Comparison of ENCODE assay signal across 20 mouse cellular contexts in genomic region chr5:138946931-138947330, GRCm38 (mm10). TPM values are rescaled to one million over a fixed set of nuclear protein-coding genes. Genes with fewer than 3 reads are reported as not detected.
DNase-seq lines count a peak whose midpoint lies in the region; ATAC-seq and TF ChIP-seq lines count a peak whose summit lies in the region.
"Had no signal": no experiment of that assay in that cellular context is flagged by ENCODE, and none has a peak within 500 bp of the region (broad histone marks: within the 10 kb centered on the region; RNA-seq: fewer than 3 reads in every experiment).

No protein-coding gene starts in this region.

- no peaks in the 10 kb centered on the region for H3K36me3 ChIP-seq in heart, embryonic 11.5 days (ENCODE audit: control insufficient read depth, insufficient read depth, low read length)
- no peaks in the 10 kb centered on the region for H3K36me3 ChIP-seq in hindbrain, embryonic 10.5 days
- H3K36me3 ChIP-seq in hindbrain, postnatal 0 days (ENCODE audit: insufficient read depth, low read length): no peaks in the 10 kb centered on the region
- H3K36me3 ChIP-seq in stomach, embryonic 15.5 days: no peaks in the 10 kb centered on the region
- H3K36me3 ChIP-seq in stomach, postnatal 0 days (ENCODE audit: control insufficient read depth, insufficient read depth, low read length): no peaks in the 10 kb centered on the region
- H3K36me3 ChIP-seq: embryonic facial prominence, embryonic 13.5 days; hindbrain, embryonic 15.5 days; neural tube, embryonic 15.5 days had no signal

- no peak overlapping the region for H3K9ac ChIP-seq in heart, embryonic 11.5 days (ENCODE audit: low read depth, low read length)
- no peak overlapping the region for H3K9ac ChIP-seq in hindbrain, postnatal 0 days (replicated peaks; ENCODE audit: low read length)
- no peak overlapping the region for H3K9ac ChIP-seq in stomach, embryonic 15.5 days
- no peak overlapping the region for H3K9ac ChIP-seq in stomach, postnatal 0 days (ENCODE audit: low read length)
- H3K9ac ChIP-seq: embryonic facial prominence, embryonic 13.5 days; hindbrain, embryonic 15.5 days; liver, postnatal 0 days; neural tube, embryonic 15.5 days had no signal

- ATAC-seq in heart, embryonic 11.5 days (replicated peaks; ENCODE audit: insufficient number of reproducible peaks, low FRiP score, low TSS enrichment): no peak
- no peak for ATAC-seq in hindbrain, postnatal 0 days
- no peak for ATAC-seq in stomach, embryonic 15.5 days (ENCODE audit: insufficient read depth, low FRiP score, low read depth)
- ATAC-seq in stomach, postnatal 0 days (ENCODE audit: low FRiP score, low TSS enrichment): no peak
- ATAC-seq: liver, postnatal 0 days; midbrain, embryonic 16.5 days had no signal

- peak overlapping the region; percentile 42; the same call in 1 of the 2 replicates for H3K27ac ChIP-seq in heart, embryonic 11.5 days (ENCODE audit: low read depth, low read length)
- H3K27ac ChIP-seq in hindbrain, embryonic 10.5 days: 0 out of 2 replicates have a peak overlapping the region, but pooled peaks have one; percentile 31
- H3K27ac ChIP-seq in hindbrain, postnatal 0 days: no peak overlapping the region
- peak overlapping the region; percentile 74; the same call in 1 of the 2 replicates for H3K27ac ChIP-seq in stomach, embryonic 15.5 days
- H3K27ac ChIP-seq in stomach, postnatal 0 days (replicated peaks): no peak overlapping the region; the same call in 1 of the 2 replicates
- H3K27ac ChIP-seq: embryonic facial prominence, embryonic 13.5 days; hindbrain, embryonic 15.5 days; kidney, postnatal 0 days; neural tube, embryonic 15.5 days had no signal

- intact Hi-C loops in heart, postnatal 36 days (cut with DNase I): no loop called here

- no peak overlapping the region for H3K4me2 ChIP-seq in heart, embryonic 11.5 days
- H3K4me2 ChIP-seq in hindbrain, postnatal 0 days (ENCODE audit: low read depth, low read length): no peak overlapping the region
- H3K4me2 ChIP-seq in stomach, embryonic 15.5 days: no peak overlapping the region
- H3K4me2 ChIP-seq in stomach, postnatal 0 days (replicated peaks; ENCODE audit: low read depth): no peak overlapping the region
- H3K4me2 ChIP-seq: embryonic facial prominence, embryonic 13.5 days; hindbrain, embryonic 15.5 days; neural tube, embryonic 15.5 days had no signal

- TF ChIP-seq CTCF in hindbrain, postnatal 0 days (IDR thresholded peaks at IDR 0.05; ENCODE audit: low read depth): no peak
- no peak for TF ChIP-seq CTCF in stomach, postnatal 0 days (IDR thresholded peaks at IDR 0.05; ENCODE audit: low read depth)

- H3K4me1 ChIP-seq in heart, embryonic 11.5 days (ENCODE audit: control insufficient read depth, insufficient read depth, low read length): peaks cover 22% of the 10 kb centered on the region
- peaks cover 21% of the 10 kb centered on the region for H3K4me1 ChIP-seq in hindbrain, embryonic 10.5 days (replicated peaks)
- H3K4me1 ChIP-seq in hindbrain, postnatal 0 days (ENCODE audit: insufficient read depth, low read length): peaks cover 14% of the 10 kb centered on the region
- peaks cover 28% of the 10 kb centered on the region for H3K4me1 ChIP-seq in stomach, embryonic 15.5 days
- peaks cover 18% of the 10 kb centered on the region for H3K4me1 ChIP-seq in stomach, postnatal 0 days (replicated peaks; ENCODE audit: control insufficient read depth, insufficient read depth)

- no peak for TF ChIP-seq EP300 in stomach, postnatal 0 days (optimal IDR thresholded peaks at IDR 0.05)

- 78% methylated on average over 5 of the region's 5 CpGs for WGBS in heart, embryonic 11.5 days (ENCODE audit: insufficient replicate concordance)
- 82% methylated on average over 5 of the region's 5 CpGs for WGBS in hindbrain, embryonic 10.5 days
- 78% methylated on average over 5 of the region's 5 CpGs for WGBS in hindbrain, postnatal 0 days
- 72% methylated on average over 5 of the region's 5 CpGs for WGBS in stomach, embryonic 15.5 days
- WGBS in stomach, postnatal 0 days: 70% methylated on average over 5 of the region's 5 CpGs

- H3K9me3 ChIP-seq in heart, embryonic 11.5 days (replicated peaks; ENCODE audit: control insufficient read depth, low read length): no peaks in the 10 kb centered on the region
- no peaks in the 10 kb centered on the region for H3K9me3 ChIP-seq in hindbrain, embryonic 10.5 days
- H3K9me3 ChIP-seq in hindbrain, postnatal 0 days (ENCODE audit: low read length): no peaks in the 10 kb centered on the region
- H3K9me3 ChIP-seq in stomach, embryonic 15.5 days: no peaks in the 10 kb centered on the region
- no peaks in the 10 kb centered on the region for H3K9me3 ChIP-seq in stomach, postnatal 0 days (ENCODE audit: control insufficient read depth, low read length)
- H3K9me3 ChIP-seq: embryonic facial prominence, embryonic 13.5 days; hindbrain, embryonic 15.5 days; megakaryocyte, embryonic 14.5 days; neural tube, embryonic 15.5 days had no signal

- H3K27me3 ChIP-seq in heart, embryonic 11.5 days (ENCODE audit: control insufficient read depth, insufficient read depth, low read length): no peaks in the 10 kb centered on the region
- H3K27me3 ChIP-seq in hindbrain, embryonic 10.5 days (ENCODE audit: insufficient read depth, poor library complexity, severe bottlenecking): no peaks in the 10 kb centered on the region; the same call in 1 of the 2 replicates
- no peaks in the 10 kb centered on the region for H3K27me3 ChIP-seq in hindbrain, postnatal 0 days (ENCODE audit: insufficient read depth, low read length)
- no peaks in the 10 kb centered on the region for H3K27me3 ChIP-seq in stomach, embryonic 15.5 days (replicated peaks)
- H3K27me3 ChIP-seq in stomach, postnatal 0 days (ENCODE audit: control insufficient read depth, insufficient read depth, low read length): no peaks in the 10 kb centered on the region
- H3K27me3 ChIP-seq: hindbrain, embryonic 15.5 days; neural tube, embryonic 15.5 days had no signal

- H3K4me3 ChIP-seq in heart, embryonic 11.5 days (ENCODE audit: low read depth, low read length): no peak overlapping the region
- no peak overlapping the region for H3K4me3 ChIP-seq in hindbrain, embryonic 10.5 days
- H3K4me3 ChIP-seq in hindbrain, postnatal 0 days (ENCODE audit: low read length): no peak overlapping the region
- H3K4me3 ChIP-seq in stomach, embryonic 15.5 days (replicated peaks): no peak overlapping the region
- no peak overlapping the region for H3K4me3 ChIP-seq in stomach, postnatal 0 days (ENCODE audit: low read depth, low read length)
- H3K4me3 ChIP-seq: embryonic facial prominence, embryonic 13.5 days; hindbrain, embryonic 15.5 days; megakaryocyte, embryonic 14.5 days; neural tube, embryonic 15.5 days had no signal

- DNase-seq in heart, postnatal 36 days: no peak
- no peak for DNase-seq in hindbrain, embryonic 10.5 days (ENCODE audit: low spot score)
- no peak for DNase-seq in hindbrain, postnatal 0 days (ENCODE audit: low spot score)
- no peak for DNase-seq in stomach, postnatal 0 days (ENCODE audit: low spot score)
- DNase-seq in layer of hippocampus, postnatal 14 days (ENCODE audit: low spot score in 2 of 2): no peak
- DNase-seq: adrenal gland, adult 2 months; cerebellum, adult 9-11 months; kidney, adult 18-20 months; liver, postnatal 0 days; lung, postnatal 14 days; thymus, adult 18-20 months; thymus, postnatal 4 days had no signal

RNA-seq across cellular contexts. Expression of gene Pdgfa, which starts 50.2 kb away (rescaled TPM):
- 29.3 and 30.8 TPM in 2 replicates for polyA plus RNA-seq in heart, embryonic 11.5 days (2014; fragmentation: Nextera tagmentation; extraction: Ambion mirVana)
- 10 to 100 TPM; 18.6 to 24.6 TPM for total RNA-seq in heart, postnatal 36 days (2021)
- polyA plus RNA-seq in hindbrain, embryonic 10.5 days (2016; fragmentation: Nextera tagmentation; extraction: Ambion mirVana): 10.4 and 12.8 TPM in 2 replicates
- total RNA-seq in hindbrain, postnatal 0 days (2014; rRNA removed): 49.0 and 54.4 TPM in 2 replicates
- 41.9 and 47.5 TPM in 2 replicates for polyA plus RNA-seq in hindbrain, postnatal 0 days (2015; fragmentation: Nextera tagmentation; extraction: Ambion mirVana)
- 48.7 and 58.7 TPM in 2 replicates for polyA plus RNA-seq in stomach, embryonic 15.5 days (2015; fragmentation: Nextera tagmentation; extraction: Ambion mirVana)
- 56.5 and 60.4 TPM in 2 replicates for polyA plus RNA-seq in stomach, postnatal 0 days (2015; fragmentation: Nextera tagmentation; extraction: Ambion mirVana)
- 10 to 100 TPM; 50.2 to 50.3 TPM for total RNA-seq in layer of hippocampus, postnatal 14 days (2021)

Comparison
In these comparisons a context has a peak if more than half of its experiments do, and no peak if none do; other contexts are left out.
1. H3K27ac ChIP-seq: peak in heart, embryonic 11.5 days (single experiment), hindbrain, embryonic 10.5 days (single experiment) and stomach, embryonic 15.5 days (single experiment); none in hindbrain, postnatal 0 days (single experiment) and stomach, postnatal 0 days (single experiment).